Mouse (Mus musculus) megakaryocyte, embryonic 14.5 days (primary cell): ENCODE measurements around the gene Vmn1r68. TPM values are rescaled to one million over a fixed set of nuclear protein-coding genes. Genes with fewer than 3 reads are reported as not detected.
A peak's percentile ranks its signal among the peaks of the same experiment; 100 is the strongest.

ENCODE experiments used
- H3K27me3 ChIP-seq: replicated peaks from 2 replicates; pipeline ENCODE3; 2012; ENCODE audit warnings: inconsistent platforms
- H3K36me3 ChIP-seq: replicated peaks from 2 replicates; pipeline ENCODE3; 2012; ENCODE audit warnings: low read length, inconsistent platforms, mixed read lengths
- H3K4me1 ChIP-seq: 2 replicates; pipeline ENCODE4 v1.6.1; 2012; ENCODE audit warnings: inconsistent platforms
- H3K4me3 ChIP-seq: replicated peaks from 2 replicates; pipeline ENCODE3; 2012; ENCODE audit warnings: moderate library complexity, mild to moderate bottlenecking, inconsistent platforms
- H3K9me3 ChIP-seq: 2 replicates; pipeline ENCODE4 v1.6.1; 2012; ENCODE audit warnings: inconsistent platforms
- FLI1 ChIP-seq: IDR thresholded peaks from 2 replicates; pipeline ENCODE4 v1.6.1; 2012; ENCODE audit warnings: low read length, inconsistent platforms, mixed read lengths
- GATA1 ChIP-seq: IDR thresholded peaks from 3 replicates; pipeline ENCODE4 v1.6.1; 2012; ENCODE audit warnings: mixed read lengths, low read length, inconsistent platforms, borderline replicate concordance
- polyA plus RNA-seq: library from polyadenylated mRNA; stranded (reverse); fragments of >175 nt; gene quantifications from 2 replicates; pipeline ENCODE4 v1.2.3, GENCODE M21; 2012; ENCODE audit warnings: low replicate concordance; ENCODE audit not compliant: insufficient read depth

The Vmn1r68 gene
- 1.3 TPM in 1 of 2 replicates, not detected in the other for polyA plus RNA-seq

GRCm38 (mm10) chr7:10558385-10558784 is at the start of gene Vmn1r68:
Vmn1r68 (minus strand) TSS chr7:10558485.
- H3K4me1 ChIP-seq, result no peaks in the 10 kb centered on the region
- TF ChIP-seq GATA1, result no peak
- no peak for TF ChIP-seq FLI1
- no peaks in the 10 kb centered on the region for H3K9me3 ChIP-seq
- no peak within 1 kb of the TSS for H3K4me3 ChIP-seq
- no peaks in the 10 kb centered on the region for H3K27me3 ChIP-seq
- no peaks in the 10 kb centered on the region for H3K36me3 ChIP-seq

- H3K27me3 ChIP-seq, result no peaks in the 10 kb centered on the region
- TF ChIP-seq GATA1 (no peak), FLI1 (no peak)
- H3K4me1 ChIP-seq, result peaks cover 20% of the 10 kb centered on the region
- H3K9me3 ChIP-seq, result no peaks in the 10 kb centered on the region
- peak overlapping the region; percentile 94 for H3K4me3 ChIP-seq
- peaks cover 20% of the 10 kb centered on the region for H3K36me3 ChIP-seq
Observed at GRCm38 (mm10) chr7:10495578-10495977, 62.7 kb downstream of the Vmn1r68 start.

- H3K9me3 ChIP-seq, result no peaks in the 10 kb centered on the region
Observed at GRCm38 (mm10) chr7:10494786-10495521, 63.3 kb downstream of the Vmn1r68 start, which contains the start of gene Zik1. Zik1 (minus strand) TSS chr7:10495394.

GRCm38 (mm10) chr7:10480588-10481233 is 77.6 kb downstream of the Vmn1r68 start:
- no peaks in the 10 kb centered on the region for H3K27me3 ChIP-seq
- no peak for TF ChIP-seq GATA1
- TF ChIP-seq FLI1, result no peak
- H3K36me3 ChIP-seq, result no peaks in the 10 kb centered on the region
- H3K4me1 ChIP-seq, result no peaks in the 10 kb centered on the region
- no peaks in the 10 kb centered on the region for H3K9me3 ChIP-seq
- H3K4me3 ChIP-seq, result no peak overlapping the region

More at GRCm38 (mm10) chr7:10494786-10495521, 63.3 kb downstream of the Vmn1r68 start, which contains the start of gene Zik1:
- Histone ChIP-seq H3K36me3 (peaks cover 27% of the 10 kb centered on the region), H3K4me1 (peaks cover 20% of the 10 kb centered on the region), H3K4me3 (peak within 1 kb of the TSS; percentile 94), H3K27me3 (no peaks in the 10 kb centered on the region)
- TF ChIP-seq FLI1, result no peak
- TF ChIP-seq GATA1, result no peak

GRCm38 (mm10) chr7:10479813-10480212 is 78.5 kb downstream of the Vmn1r68 start:
- no peaks in the 10 kb centered on the region for H3K27me3 ChIP-seq

GRCm38 (mm10) chr7:10458166-10458565 is 100.1 kb downstream of the Vmn1r68 start:
- TF ChIP-seq GATA1 (no peak), FLI1 (no peak)
- no peaks in the 10 kb centered on the region for H3K27me3 ChIP-seq
- no peak overlapping the region for H3K4me3 ChIP-seq
- no peaks in the 10 kb centered on the region for H3K9me3 ChIP-seq
- H3K4me1 ChIP-seq, result no peaks in the 10 kb centered on the region
- no peaks in the 10 kb centered on the region for H3K36me3 ChIP-seq

More at GRCm38 (mm10) chr7:10479813-10480212, 78.5 kb downstream of the Vmn1r68 start:
- Histone ChIP-seq H3K36me3 (no peaks in the 10 kb centered on the region), H3K9me3 (no peaks in the 10 kb centered on the region), H3K4me1 (no peaks in the 10 kb centered on the region), H3K4me3 (no peak overlapping the region)
- TF ChIP-seq GATA1 (no peak), FLI1 (no peak)

Other genes with a start within 250 kb of the Vmn1r68 start
- not detected in 2 replicates for gene Vmn1r67, start 115.2 kb downstream of the Vmn1r68 start, polyA plus RNA-seq
- gene Zik1, start 63.1 kb downstream of the Vmn1r68 start, polyA plus RNA-seq, result not detected in 2 replicates
- 0.23 TPM in 1 of 2 replicates, not detected in the other for gene Vmn1r69, start 55.2 kb upstream of the Vmn1r68 start, polyA plus RNA-seq
- not detected in 2 replicates for gene Vmn1r70, start 73.0 kb upstream of the Vmn1r68 start, polyA plus RNA-seq
- not detected in 2 replicates for gene Nlrp4b, start 129.3 kb upstream of the Vmn1r68 start, polyA plus RNA-seq
- gene Vmn1r71, start 195.9 kb upstream of the Vmn1r68 start, polyA plus RNA-seq, result not detected in 2 replicates